Mouse (Mus musculus) kidney, postnatal 0 days (tissue): ENCODE measurements at regions not wholly inside any gene's neighbourhood (a gene's known extent, or its start where the extent isn't known, plus 50 kb on each side); places are given as distances from the start of the nearest gene placed in this dataset.

Source experiments
- ATAC-seq: fragments of 200-750 bp; cut with Nextera tagmentation; replicated peaks from 2 replicates; pipeline ENCODE4 v1.8.0; 2017; ENCODE audit warnings: low read depth, moderate number of reproducible peaks, moderate TSS enrichment, moderate library complexity; ENCODE audit not compliant: low FRiP score
- DNase-seq: peaks from one replicate; pipeline ENCODE4 v3.0.0-alpha.2; 2016; ENCODE audit warnings: low spot score
- H3K27ac ChIP-seq: fragments of 300-500 bp; sonication (generic); 2 replicates; pipeline ENCODE4 v1.5.1; 2014; ENCODE audit warnings: mild to moderate bottlenecking
- H3K27me3 ChIP-seq: fragments of 300-500 bp; sonication (generic); 2 replicates; pipeline ENCODE4 v1.6.1; 2014; ENCODE audit warnings: low read length, mixed read lengths; ENCODE audit not compliant: insufficient read depth
- H3K36me3 ChIP-seq: fragments of 300-500 bp; sonication (generic); 2 replicates; pipeline ENCODE4 v1.6.1; 2014; ENCODE audit warnings: low read length, mixed read lengths; ENCODE audit not compliant: insufficient read depth
- H3K4me1 ChIP-seq: fragments of 300-500 bp; sonication (generic); replicated peaks from 2 replicates; pipeline ENCODE4 v1.6.1; 2014; ENCODE audit warnings: antibody characterized with exemption, low read length, mixed read lengths; ENCODE audit not compliant: insufficient read depth
- H3K4me2 ChIP-seq: fragments of 300-500 bp; sonication (generic); 2 replicates; pipeline ENCODE4 v1.6.1; 2014; ENCODE audit warnings: mild to moderate bottlenecking, low read length, moderate library complexity, mixed read lengths
- H3K4me3 ChIP-seq: fragments of 300-500 bp; sonication (generic); replicated peaks from 2 replicates; pipeline ENCODE4 v1.5.1; 2014; ENCODE audit warnings: low read depth, low read length
- H3K9ac ChIP-seq: fragments of 300-500 bp; sonication (generic); 2 replicates; pipeline ENCODE4 v1.6.1; 2014; ENCODE audit warnings: low read depth, low read length
- H3K9me3 ChIP-seq: fragments of 300-500 bp; sonication (generic); replicated peaks from 2 replicates; pipeline ENCODE4 v1.6.1; 2016; ENCODE audit warnings: low read length, inconsistent platforms, mixed read lengths
- CTCF ChIP-seq: IDR thresholded peaks from 2 replicates; pipeline ENCODE4 v1.5.1; 2016; ENCODE audit warnings: antibody characterized with exemption, low read depth, mild to moderate bottlenecking, moderate library complexity
- WGBS: fragments of 180-500 bp; shearing (Covaris S2); extraction: QIAGEN DNeasy Blood & Tissue Kit; methylation state at CpG from one replicate; pipeline ENCODE4 v1.1.7; 2014; 5-methylcytosine and 5-hydroxymethylcytosine counted together

DNA sequence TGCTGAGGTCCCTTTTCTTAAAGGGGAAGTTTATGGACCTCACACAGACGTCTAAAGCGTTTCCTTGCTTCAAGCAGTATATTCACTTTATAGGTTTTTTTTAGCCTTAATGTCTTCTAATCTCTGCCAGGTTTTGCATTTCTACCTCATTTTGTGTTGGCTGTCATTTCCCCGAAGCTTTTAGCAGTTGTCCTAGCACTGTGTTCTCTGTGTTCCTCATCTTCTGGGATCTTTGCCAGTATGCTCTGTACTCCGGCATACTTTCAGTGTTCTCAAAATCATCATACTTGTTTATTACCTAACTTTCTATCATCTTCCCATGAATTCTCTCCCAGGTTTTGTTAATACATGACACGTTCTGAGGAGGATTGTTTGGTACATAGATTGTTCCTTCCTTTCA lies 333.5 kb upstream of the Lsamp start:
- Histone ChIP-seq H3K27ac (no peak overlapping the region), H3K36me3 (no peaks in the 10 kb centered on the region), H3K9ac (no peak overlapping the region), H3K4me2 (no peak overlapping the region), H3K9me3 (no peaks in the 10 kb centered on the region), H3K4me3 (no peak overlapping the region), H3K27me3 (no peaks in the 10 kb centered on the region), H3K4me1 (no peaks in the 10 kb centered on the region)
- ATAC-seq (no peak), DNase-seq (no peak)
- no peak for TF ChIP-seq CTCF
- 58% methylated on average over 5 of the region's 5 CpGs for WGBS

DNA sequence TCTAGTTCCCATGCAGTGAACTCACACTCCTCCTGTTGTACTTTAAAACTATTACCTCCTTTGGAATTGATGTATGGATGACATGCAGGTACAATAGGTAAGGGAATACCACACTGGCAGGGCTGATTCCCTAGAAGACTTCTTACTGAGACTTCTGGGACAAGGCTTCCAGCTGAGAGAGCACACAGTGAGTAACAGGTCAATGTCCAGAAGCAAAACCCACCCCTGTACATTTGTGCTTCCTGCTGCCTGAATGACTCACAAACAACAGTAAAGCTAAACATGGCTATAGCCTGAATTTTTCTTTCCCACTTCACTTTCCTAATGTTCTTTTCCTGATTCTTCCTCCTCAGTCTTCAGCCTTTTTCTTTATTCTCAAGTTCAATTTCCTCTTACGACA lies 316.3 kb upstream of the Lsamp start:
- DNase-seq: no peak
- no peaks in the 10 kb centered on the region for H3K27me3 ChIP-seq
- no peak overlapping the region for H3K4me3 ChIP-seq
- H3K9ac ChIP-seq: no peak overlapping the region
- H3K36me3 ChIP-seq: no peaks in the 10 kb centered on the region
- no peak for ATAC-seq
- TF ChIP-seq CTCF: no peak
- H3K4me1 ChIP-seq: no peaks in the 10 kb centered on the region
- no peaks in the 10 kb centered on the region for H3K9me3 ChIP-seq
- no peak overlapping the region for H3K4me2 ChIP-seq
- no peak overlapping the region for H3K27ac ChIP-seq
- 71% methylated on average over 1 of the region's 1 CpGs for WGBS

DNA sequence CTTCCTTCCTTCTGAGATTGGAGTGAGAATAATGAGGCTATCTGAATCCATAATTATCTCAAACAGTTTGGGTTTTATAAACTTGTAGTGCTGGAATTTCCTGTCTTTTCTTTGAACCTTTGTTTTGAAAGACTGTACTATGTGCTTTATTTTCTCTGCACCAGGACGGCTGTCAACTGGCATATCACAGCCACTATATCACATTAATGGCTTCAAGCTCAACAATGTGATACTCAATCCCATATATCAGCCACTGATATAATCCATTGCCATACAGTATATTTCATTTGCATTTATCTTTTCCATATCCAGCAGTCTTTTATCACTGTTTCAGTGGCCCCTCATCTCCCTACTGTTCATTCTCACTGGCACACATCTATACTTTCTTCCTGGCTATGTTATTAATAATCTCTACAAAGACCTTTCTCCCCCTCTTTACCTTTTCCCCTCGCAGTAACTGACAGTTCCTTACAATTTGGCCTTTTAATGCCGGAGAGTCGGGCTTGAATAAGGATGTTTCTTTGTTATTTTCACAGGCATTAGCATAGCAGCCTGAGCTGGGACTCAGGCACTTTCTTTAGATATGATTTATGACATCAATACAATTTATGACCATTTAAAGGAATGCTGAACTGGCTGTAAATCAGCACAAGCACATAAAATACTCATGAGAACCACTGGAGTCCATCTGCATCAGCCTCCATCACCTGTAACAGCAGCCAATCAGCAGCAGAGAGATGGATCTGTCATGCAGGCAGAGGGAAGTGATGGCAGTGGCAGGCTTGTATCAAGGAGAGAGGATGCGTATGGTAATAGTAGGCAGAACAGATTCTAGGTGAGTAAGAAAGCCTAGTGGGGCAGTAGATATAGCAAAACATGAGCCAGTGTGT lies 311.8 kb upstream of the Lsamp start:
- H3K36me3 ChIP-seq: no peaks in the 10 kb centered on the region
- H3K4me1 ChIP-seq: no peaks in the 10 kb centered on the region
- no peak overlapping the region for H3K4me2 ChIP-seq
- no peak overlapping the region for H3K4me3 ChIP-seq
- DNase-seq: peak; percentile 40
- no peak for ATAC-seq
- TF ChIP-seq CTCF: no peak
- H3K27ac ChIP-seq: no peak overlapping the region
- H3K9ac ChIP-seq: no peak overlapping the region
- 41% methylated on average over 5 of the region's 5 CpGs for WGBS
- no peaks in the 10 kb centered on the region for H3K27me3 ChIP-seq
- no peaks in the 10 kb centered on the region for H3K9me3 ChIP-seq

DNA sequence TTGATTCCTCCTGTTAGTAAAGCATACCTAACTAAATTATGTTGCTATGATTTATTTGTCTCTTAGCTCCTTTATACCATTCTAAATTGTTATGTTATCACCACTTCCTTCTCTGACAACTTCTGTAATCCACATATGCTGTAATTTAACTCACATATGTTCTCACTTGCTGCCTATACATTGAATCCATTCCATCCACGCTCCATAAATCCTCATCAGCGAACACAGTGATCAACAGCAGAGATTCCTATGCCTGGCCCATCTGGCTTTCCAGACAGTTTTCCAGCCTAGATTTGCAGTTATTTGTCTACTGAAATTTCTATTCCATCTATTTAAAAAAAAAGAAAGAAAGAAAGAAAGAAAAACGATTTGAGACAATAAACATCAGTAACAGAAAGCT lies 308.4 kb upstream of the Lsamp start:
- ATAC-seq (no peak), DNase-seq (no peak)
- Histone ChIP-seq H3K27me3 (no peaks in the 10 kb centered on the region), H3K4me2 (no peak overlapping the region), H3K9me3 (no peaks in the 10 kb centered on the region), H3K9ac (no peak overlapping the region), H3K4me3 (no peak overlapping the region), H3K36me3 (no peaks in the 10 kb centered on the region), H3K27ac (no peak overlapping the region), H3K4me1 (no peaks in the 10 kb centered on the region)
- no peak for TF ChIP-seq CTCF
- WGBS: 66% methylated on average over 3 of the region's 3 CpGs

DNA sequence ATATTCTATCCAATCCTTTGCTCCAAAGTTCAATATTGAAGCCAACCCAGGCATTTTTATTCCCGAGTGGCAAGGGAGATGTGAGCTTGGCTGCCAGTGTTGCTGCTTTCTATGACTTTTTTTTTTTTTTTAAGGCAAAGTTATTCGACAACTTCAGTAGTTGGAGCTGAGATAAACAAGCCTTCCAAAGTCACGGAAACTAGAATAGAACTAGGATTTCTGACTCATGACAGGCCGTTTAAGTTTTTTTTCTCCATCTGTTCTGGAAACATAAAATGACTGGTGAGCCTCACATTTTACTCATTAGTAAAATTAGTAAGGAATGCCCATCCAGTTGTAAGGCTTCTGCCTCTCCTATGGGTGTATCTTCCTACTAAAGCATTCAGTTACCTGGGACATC lies 305.9 kb upstream of the Lsamp start:
- WGBS: 79% methylated on average over 4 of the region's 4 CpGs
- Histone ChIP-seq H3K4me2 (no peak overlapping the region), H3K4me3 (no peak overlapping the region), H3K27ac (no peak overlapping the region), H3K36me3 (no peaks in the 10 kb centered on the region), H3K9me3 (no peaks in the 10 kb centered on the region), H3K9ac (no peak overlapping the region), H3K27me3 (no peaks in the 10 kb centered on the region), H3K4me1 (no peaks in the 10 kb centered on the region)
- DNase-seq (no peak), ATAC-seq (no peak)
- TF ChIP-seq CTCF: no peak

DNA sequence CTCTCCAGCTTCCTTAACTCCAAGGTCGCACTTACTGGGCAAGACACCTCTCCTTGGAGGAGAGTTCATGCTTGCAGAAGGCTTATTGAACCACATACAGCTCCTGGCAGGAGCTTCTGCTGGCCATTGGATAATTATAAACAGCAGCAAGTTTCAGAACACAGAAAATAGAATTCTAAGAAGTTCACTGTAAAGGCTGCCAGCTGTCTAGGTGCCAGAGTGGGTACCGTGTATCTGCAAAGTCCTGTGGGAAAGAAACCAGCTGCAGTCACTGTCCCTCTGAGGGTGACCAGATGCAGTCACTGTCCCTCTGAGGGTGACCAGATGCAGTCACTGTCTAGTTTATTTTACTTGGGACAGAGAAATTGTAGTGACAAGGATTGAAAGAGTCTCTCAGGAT lies 291.1 kb upstream of the Lsamp start:
- no peak for TF ChIP-seq CTCF
- ATAC-seq (no peak), DNase-seq (no peak)
- Histone ChIP-seq H3K9ac (no peak overlapping the region), H3K27me3 (no peaks in the 10 kb centered on the region), H3K4me3 (no peak overlapping the region), H3K4me1 (no peaks in the 10 kb centered on the region), H3K9me3 (no peaks in the 10 kb centered on the region), H3K27ac (no peak overlapping the region), H3K36me3 (no peaks in the 10 kb centered on the region), H3K4me2 (no peak overlapping the region)
- 70% methylated on average over 2 of the region's 2 CpGs for WGBS

DNA sequence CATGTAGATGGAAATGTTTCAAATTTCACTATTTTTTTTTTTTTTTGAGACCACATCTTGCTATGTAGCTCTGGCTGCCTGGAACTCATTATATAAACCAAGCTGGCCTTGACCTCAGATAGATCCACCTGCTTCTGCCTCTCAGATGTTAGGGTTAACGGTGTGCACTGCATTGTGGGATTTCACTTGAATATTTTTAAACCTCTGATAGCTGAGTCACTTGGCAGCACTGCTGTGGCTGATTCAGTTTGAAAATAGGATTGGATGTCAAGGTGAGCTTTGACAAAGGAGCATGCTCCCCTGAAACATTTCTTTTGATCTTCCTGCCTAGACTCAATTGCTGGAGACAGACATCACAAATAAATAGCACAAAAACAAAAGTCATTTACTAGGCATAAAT lies 288.3 kb upstream of the Lsamp start:
- 86% methylated on average over 1 of the region's 1 CpGs for WGBS
- Histone ChIP-seq H3K4me1 (no peaks in the 10 kb centered on the region), H3K9me3 (no peaks in the 10 kb centered on the region), H3K4me2 (no peak overlapping the region), H3K4me3 (no peak overlapping the region), H3K36me3 (no peaks in the 10 kb centered on the region), H3K27ac (no peak overlapping the region), H3K9ac (no peak overlapping the region), H3K27me3 (no peaks in the 10 kb centered on the region)
- no peak for TF ChIP-seq CTCF
- ATAC-seq (no peak), DNase-seq (no peak)
